Mouse (Mus musculus) thymus, postnatal 0 days (tissue): ENCODE results near the gene Klc2. TPM values are rescaled to one million over a fixed set of nuclear protein-coding genes. Genes with fewer than 3 reads are reported as not detected.
"Not testable (repeated sequence)": the region's sequence is repeated elsewhere in the genome, so short reads cannot be mapped to it uniquely, and the experiment has no call there.

Experiments
- DNase-seq: peaks from one replicate; pipeline ENCODE4 v3.0.0-alpha.2; 2015; ENCODE audit warnings: low spot score
- polyA plus RNA-seq: library from polyadenylated mRNA; unstranded; fragments of >200 nt; fragmentation: Nextera tagmentation; extraction: Ambion mirVana; gene quantifications from 2 replicates; pipeline ENCODE4 v1.2.1, GENCODE M21; 2015

Gene Klc2
- polyA plus RNA-seq, 1 experiment from 2014 or later = 8.7 TPM

DNA sequence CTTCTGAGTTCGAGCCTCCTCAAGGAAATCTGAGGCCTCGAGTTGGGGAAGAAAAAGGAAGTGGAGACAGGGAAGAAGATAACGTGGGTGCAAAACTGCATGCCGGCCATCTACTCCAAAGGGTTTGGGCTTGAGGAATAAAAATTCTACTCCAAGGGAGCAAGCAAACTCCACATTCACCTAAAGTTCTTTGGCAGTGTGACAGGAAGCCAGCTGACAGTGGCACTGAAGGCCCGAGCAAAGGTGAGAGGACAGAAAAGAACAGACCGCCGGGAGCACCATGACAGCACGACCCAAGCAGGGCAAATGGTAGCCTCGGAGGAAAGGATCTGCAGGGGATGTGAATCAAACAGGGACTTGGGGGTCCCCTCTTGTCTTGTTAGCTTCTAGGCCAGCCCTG lies 12.3 kb downstream of the Klc2 start:
- DNase-seq = no peak

DNA sequence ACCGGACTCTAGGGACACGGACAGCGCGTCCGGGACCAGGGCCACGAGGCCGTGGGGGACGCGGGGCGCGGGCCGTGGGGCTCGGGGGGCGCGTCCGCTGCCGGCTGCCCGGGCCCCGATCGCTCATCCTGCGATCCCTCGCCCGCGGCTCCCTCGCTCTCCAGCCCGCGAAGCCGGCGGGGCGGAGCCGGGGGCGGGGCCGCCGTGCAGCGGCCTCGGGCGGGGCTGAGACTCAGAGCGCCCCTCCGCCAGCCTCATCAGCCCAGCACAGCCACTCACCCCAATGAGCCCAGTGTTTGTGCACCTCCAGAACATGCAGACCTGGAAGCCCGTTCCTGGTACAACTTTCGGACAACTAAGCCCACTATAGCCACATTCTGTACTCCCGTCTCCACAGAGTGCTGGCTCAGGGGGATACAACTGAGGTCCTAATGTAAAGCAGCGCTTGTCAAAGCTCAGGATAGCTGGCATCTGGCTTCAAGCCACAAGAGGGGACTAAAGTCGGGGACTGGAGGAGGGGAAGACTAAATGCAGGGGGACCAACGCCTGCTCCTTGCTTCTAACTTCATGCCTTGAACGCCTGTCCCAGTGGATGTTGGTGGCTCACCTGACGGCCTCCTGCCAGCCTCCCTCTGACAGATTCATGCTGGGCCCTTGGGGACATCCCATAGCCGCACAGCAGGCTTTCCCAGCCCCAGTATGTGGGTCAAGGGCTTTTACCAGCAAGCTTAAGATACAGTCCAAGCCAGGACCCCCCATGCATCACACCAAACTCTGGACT lies 19.8 kb downstream of the Klc2 start, which contains the start of gene Cnih2:
Gene Cnih2, minus strand, starts transcription at position 159 of the 781 bp plus-strand sequence.
- peak; percentile 66 for DNase-seq

DNA sequence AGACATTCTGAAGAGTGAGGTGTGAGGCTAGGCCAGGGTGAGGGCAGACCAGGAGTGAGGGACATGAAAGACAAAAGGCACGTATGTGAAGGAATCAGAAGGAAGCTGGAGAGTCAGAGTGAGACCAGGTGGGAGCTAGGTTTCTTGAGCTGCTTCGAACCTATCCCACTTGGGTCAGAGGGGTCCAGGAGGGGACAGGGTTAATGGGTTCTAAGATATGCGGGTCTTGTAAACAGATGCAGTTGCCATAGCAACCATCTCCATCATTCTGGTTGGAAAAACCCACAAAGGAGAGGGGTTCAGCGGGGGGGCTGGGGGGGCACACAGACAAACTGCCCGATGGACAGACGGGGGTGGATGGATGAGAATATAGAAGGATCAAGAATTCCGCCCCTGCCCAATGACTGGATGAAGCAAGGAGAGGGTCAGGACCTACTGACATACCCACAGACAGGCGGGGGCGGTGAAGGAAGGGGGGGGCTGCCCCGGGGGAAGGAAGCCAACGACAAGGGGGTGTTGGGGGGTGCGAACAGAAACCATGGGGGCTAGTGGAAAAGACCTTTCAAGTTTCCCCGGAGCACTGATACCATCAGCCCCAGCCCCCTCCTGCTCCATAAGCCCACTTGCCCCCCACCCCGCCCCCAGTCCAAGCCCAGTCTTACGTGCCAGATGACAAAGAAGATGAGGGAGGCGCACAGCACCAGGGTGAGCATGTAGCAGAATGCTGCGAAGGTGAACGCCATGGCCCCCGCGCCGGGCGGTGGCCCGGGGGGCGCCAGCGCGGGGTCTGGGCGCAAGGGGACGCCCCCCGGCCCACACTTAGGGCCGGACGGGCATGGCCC lies 20.6 kb downstream of the Klc2 start:
- DNase-seq = no peak

DNA sequence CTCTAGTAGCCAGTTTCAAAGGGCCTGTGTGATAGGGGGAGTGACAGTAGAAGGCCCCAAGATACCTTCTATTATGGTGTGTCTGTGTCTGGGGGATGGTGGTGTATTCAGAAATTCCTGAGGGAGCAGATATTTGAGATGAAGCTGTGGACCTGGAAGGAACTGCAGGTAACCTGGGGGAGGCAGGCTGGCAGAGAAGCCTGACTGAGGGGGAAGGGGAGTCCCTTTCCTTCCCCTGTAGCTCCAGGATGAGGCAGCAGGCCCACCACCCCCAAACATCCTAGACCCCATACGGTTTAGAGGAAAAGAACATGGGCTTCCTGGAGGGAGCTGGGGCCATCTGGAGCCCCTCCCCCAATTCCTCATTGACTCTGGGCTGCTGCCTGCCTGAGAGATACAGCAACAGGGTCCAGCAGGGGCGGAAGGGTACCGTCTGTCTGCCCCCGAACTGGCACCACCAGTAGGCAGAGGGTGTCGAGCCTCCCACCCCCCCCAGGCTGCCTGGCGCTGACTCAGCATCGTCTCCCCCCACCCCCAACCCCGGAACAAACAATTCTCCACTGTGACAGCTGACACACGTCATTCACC lies 22.4 kb downstream of the Klc2 start:
- DNase-seq = no peak

DNA sequence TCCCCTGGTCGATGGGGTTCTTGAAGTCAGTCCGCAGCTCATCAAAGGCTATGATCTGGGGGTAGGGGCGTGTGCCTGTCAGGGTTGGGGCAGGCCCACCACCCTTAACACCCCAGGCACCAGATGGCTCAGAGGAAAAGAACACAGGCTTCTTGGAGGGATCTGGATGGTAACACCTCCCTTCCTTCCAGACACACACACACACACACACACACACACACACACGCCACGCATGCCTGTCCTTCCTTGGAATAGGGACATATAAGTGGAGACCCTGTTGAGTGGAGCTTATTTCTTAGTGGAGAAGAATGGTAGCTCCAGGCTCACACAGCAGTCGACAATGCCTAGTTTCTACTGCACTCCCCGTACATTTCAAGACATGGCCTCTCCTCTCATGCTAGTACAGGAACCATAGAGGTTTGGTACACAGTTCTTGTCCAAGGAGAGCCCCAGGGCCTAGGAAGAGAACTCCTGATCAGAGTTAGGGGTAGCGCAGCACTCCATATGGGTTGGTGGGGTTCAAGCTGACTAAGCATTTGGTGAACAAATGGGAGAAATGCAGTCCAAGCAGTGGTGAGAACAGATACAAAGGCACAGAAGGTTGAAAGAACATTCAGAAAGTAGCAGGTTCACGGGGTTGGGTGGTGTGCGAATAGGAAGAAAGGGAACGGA lies 23.5 kb downstream of the Klc2 start:
- no peak for DNase-seq

DNA sequence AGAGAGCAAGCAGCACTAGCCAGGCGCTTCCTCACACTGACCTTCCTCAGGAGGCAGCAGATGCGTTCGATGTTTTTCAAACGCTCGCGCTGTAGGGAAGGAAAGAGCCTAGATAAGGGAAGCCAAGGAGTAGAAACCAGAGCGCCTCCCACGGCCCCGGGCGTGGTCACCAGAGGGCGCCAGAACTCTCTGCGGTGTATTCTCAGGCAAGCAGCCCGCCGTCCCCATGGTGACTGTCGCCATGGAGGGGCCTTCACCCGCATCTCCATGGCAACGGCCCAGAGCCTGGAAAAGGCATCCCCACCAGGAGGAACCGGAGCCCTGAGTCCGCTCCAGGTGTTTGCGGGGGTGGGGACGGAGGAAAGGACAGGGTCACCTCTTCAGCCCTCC lies 24.1 kb downstream of the Klc2 start:
- peak; percentile 86 for DNase-seq

DNA sequence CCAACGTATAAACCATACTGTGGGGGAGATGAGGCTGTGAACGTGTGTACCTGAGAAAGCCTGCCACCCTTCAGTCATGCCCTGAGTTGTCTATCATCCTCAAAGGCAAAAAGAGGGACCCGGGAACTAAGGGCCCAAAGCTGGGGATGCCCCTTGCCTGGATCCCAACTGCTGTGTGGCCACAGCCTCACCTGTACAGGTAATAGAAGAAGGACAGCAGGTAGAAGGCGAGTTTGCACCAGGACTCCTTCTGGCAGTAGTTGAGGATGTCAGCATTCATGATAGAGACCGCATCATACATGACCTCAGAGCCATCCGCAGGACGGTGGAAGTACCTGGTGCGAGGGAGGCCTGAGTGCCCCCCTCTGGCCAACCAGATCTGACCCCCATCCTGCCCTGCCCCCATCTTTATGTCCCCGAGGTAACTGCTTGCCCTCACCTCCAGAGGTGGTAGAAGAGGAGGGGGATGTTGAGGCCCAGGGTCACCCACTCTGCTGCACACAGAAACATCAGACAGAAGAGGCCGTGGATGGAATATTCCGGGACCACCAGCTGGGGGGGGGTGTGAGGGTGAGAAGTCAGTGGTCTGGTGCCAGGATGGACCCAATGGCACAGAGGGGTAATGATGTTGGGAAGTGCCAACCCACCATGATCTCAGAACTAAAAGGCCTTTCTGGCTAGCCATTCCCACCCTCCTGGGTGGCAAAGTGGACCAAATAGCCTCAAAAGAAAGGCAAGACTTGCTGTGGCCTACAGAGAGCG lies 24.7 kb downstream of the Klc2 start:
- no peak for DNase-seq

DNA sequence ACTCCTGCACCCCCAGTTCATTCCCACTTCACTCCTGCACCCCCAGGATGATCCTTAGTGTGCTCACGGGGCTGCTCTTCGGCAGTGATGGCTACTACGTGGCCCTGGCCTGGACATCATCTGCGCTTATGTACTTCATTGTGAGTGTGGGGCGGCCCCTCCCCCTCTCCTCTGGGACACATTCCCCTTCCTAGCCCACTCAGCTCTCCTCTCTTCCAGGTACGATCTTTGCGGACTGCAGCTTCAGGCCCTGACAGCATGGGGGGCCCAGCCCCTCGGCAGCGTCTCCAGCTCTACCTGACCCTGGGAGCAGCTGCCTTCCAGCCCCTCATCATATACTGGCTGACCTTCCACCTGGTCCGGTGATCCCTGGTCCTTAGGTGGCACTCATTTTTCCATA lies 26.3 kb downstream of the Klc2 start:
- no peak for DNase-seq

DNA sequence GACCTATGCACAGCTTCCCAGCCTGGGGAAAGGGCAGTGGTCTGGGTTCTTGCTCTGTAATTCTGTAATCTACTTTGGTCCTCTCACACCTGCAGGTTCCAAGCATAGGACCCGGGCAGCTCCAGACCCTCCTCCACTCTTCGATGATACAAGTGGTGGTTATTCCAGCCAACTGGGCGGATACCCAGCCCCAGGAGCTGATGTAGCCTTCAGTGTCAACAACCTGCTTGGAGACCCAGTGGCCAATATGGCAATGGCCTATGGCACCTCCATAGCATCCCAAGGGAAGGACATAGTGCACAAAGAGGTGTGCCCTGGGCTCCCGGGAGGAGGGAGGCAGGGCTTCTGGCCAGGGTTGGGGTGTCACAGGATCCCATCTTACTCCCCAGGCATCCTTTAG lies 29.0 kb downstream of the Klc2 start:
- DNase-seq = no peak

DNA sequence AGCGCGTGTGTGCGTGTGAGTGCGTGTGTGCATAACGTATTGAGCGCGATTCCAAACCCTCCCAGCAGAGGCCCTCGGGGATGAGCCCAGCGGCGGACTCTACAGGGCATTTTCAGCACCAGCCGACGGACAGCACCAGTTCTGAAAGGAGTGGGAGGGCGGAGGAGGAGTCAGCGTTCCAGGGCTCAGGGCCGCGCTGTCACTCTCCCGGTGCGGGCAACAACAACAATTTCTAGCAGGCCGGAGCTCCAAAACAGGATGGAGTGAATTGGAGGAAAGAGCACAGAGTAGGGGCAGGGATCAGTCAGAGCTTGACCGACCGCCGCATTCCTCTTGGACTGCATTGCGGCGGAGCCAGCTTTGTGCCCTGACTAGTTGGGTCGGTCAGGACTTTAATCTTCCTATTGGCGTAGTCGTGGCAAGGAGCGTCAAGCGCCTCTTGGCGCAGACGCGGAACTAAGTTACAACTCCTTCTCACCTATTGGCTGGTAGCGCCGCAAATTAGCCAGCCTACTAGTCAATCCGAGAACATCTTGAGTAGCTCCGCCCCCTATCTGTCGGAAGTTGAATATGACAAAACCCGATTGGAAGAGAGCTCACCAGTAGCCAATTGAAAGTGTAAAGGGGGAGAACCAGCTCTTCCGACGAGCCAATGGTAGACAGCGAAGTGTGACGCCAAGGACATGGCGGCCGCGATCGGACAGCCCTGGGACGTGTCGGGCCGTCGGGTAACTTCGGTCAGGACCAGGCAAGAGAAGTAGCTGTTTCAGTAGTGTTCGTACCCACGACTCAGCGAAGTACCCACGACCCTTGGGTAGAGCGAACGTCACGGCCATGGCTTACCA lies 30.3 kb downstream of the Klc2 start, which contains the start of gene Yif1a:
Gene Yif1a, plus strand, starts transcription at position 655 of the 845 bp plus-strand sequence.
- peak; percentile 98 for DNase-seq

DNA sequence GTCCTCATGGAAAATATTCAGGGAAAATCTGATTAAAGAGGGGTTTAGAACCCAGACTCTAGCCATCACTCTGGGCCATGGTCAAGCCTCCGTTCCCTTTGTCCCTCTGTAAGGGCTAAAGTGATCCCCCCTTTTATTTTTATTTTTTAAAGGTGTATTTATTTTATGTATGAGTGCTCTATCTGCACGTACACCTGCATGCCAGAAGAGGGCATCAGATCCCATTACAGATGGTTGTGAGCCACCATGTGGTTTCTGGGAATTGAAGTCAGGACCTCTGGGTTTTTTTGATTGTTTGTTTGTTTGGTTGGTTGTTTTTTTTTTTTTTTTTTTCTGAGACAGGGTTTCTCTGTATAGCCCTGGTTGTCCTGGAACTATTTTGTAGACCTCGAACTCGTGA lies 31.8 kb downstream of the Klc2 start:
- not testable (repeated sequence) for DNase-seq

DNA sequence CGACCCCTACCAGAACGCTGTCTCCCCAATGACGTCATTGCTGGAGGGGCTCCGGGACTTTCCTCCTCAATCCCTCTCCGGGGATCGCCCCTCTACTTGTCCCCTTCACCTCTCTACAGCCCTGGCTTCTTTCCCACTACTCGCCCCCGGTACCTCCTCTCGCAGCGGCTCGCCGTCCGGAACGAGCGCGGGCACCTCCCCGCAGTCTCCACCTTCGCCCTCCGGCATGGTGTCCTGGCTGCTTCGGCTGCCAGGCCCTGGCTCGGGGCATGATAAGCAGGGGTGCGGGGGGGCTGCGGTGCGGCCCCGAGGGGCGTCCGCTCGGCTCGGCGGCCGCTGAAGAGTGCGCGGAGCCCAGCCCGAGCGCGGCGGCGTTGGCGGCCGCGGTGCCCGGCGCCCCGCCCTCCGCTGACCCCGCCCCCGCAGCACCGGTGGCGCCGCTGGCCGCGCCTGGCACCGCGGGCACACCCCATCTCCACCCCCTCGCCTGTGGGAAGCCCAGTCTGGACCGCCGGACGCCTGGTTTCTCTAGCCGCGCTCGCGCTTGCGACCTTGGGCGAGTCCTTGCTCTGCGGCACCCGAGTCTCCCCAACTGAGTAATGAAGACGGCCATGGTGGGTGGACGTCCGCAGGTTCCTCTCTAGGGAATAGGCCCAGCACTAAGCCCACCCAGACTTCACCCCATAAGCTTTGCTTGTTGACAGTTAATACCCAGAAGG lies 33.1 kb downstream of the Klc2 start, which contains the start of gene Tmem151a:
Gene Tmem151a, minus strand, starts transcription at position 387 of the 719 bp plus-strand sequence.
- DNase-seq = no peak

DNA sequence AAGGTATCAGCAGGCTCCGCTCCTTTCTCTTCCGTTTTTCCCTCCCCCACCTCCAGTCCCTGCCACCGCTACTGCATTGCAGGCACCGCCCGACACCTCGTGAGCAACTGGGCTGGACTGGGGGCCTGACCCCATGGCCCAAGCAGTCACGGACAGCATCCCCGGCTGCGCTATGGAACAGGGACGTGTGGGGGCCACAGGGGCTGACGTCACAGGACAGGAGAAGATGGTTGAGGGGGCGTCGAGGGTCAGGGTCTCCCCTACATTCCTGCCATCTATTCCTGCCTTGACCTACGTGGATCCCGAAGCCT lies 33.6 kb downstream of the Klc2 start:
- DNase-seq = no peak

DNA sequence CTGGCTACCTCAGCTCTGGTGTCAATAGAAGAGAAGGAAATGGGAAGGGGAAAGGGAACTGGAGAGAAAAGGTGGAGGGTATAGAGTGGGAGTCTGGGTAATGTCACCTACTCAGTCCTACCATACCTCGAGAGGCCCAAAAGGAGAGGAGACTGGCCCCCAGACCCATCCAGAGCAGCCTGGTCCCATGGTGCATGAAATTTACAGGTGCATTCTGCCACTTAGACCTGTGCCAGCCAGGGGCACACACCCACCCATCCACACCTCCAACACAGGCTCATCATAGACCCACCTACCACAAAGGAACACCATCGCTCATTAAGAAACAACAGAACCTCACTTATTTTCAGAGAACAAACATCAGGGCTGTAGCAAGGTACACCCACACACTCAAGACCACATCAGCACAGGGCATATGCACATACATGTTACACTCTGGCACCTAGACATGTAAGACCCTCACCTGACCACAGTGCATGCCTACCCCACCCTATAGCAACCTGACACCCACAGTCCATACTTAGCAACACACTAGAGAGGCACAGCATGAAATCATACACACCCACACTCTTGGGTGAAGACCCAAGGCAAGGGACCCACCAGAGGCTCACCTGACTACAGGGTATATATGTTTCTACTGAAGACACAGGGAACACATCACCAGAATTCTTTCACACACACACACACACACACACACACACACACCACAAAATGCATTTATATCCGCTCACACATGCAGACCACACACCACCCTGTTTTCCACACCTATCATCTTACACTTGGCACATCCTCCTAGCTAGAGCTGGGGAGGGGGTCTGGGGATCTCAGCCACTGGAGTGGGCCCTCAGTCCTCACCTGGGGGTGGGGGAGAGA lies 34.2 kb downstream of the Klc2 start:
- no peak for DNase-seq

DNA sequence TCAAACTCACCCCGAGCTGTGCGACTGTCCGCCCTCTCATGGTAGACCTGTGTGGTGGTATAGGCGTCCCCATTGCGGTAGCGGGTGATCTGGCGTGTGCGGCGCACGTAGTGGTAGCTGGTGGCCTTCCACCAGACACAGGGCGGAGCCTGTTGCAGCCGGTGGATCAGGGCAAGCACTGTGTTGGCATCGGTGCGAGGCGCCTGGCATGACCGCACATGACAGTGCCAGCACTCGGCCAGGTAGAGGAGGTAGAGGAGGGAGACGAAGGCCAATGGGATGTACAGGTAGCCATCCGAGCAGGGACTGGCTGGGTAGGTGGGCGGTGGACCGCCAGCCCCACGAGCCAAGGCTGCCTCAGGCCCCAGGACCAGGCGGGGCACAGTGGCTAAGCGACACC lies 35.8 kb downstream of the Klc2 start:
- DNase-seq = no peak

DNA sequence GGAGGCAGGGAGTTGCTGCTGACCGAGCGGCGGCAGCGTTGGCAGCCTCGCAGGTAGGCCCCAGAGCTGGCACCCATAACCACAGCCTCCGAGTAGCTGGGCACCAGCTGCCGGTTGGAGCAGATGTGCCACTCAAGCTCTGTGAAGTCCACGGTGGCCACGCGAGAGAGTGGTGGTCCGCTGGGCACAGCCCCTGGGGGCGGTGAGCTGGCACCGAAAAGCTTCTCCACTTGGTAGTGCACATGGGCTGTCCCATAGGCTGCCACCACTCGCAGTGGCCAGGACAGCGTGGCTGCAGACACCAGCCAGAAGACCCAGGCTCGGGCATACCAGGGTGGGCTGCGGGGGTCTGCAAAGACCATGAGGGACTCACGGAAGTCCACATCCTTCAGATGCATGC lies 36.4 kb downstream of the Klc2 start:
- DNase-seq = no peak

DNA sequence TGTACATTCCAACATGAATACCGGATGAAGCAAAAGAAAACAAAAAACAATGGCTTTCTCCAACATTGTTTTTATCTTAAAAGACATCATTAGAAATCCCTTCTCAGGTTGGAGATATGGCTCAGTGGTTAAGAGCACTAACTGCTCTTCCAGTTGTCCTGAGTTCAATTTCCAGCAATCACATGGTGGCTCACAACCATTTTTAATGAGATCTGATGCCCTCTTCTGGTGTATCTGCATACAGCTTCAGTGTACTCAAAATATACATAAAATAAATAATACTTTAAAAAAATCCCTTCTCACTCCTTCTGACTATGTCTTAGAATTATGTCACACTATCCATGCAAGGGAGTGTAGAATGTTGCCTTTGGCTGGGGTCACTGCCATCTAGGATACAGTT lies 39.1 kb downstream of the Klc2 start:
- no peak for DNase-seq

DNA sequence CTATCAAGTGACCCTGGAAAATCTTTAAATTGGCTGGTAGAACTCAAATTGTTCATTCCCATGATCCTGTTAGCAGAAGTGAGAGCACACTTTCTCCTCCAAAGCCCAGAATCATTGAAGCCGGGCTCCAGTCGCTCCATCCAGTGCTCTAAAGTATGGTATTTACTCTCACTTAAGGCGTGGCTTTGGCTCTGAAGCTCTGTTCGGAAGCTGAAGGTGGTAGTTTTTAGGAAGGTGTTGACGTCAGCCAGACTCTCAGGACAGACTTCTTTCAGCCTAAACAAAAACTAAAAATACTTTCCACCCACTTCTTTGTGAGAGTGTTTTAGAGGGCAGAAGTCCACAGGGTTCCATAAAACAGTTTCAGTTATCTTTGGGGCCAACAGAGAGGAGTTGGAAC lies 44.8 kb downstream of the Klc2 start:
- no peak for DNase-seq
